Mouse (Mus musculus) lung, postnatal 4 days (tissue): ENCODE results near the gene Sorcs2.
A peak's percentile ranks its signal among the peaks of the same experiment; 100 is the strongest.
"Not testable (repeated sequence)": the region's sequence is repeated elsewhere in the genome, so short reads cannot be mapped to it uniquely, and the experiment has no call there.

ENCODE experiments used
- DNase-seq, 2 experiments: peaks; one replicate each; pipeline ENCODE4 v3.0.0; 2021

Gene Sorcs2

GRCm38 (mm10) chr5:36390591-36390927 lies 7.4 kb downstream of the Sorcs2 start:
- not testable (repeated sequence) for DNase-seq

- DNase-seq: peak; percentile 64 to 87
Measured at GRCm38 (mm10) chr5:36389731-36390590, 8.0 kb downstream of the Sorcs2 start.

GRCm38 (mm10) chr5:36385062-36385461 lies 12.9 kb downstream of the Sorcs2 start:
- DNase-seq: peak; percentile 56 to 79

- DNase-seq: no peak
Measured at GRCm38 (mm10) chr5:36383431-36383830, 14.5 kb downstream of the Sorcs2 start.

- DNase-seq: no peak
Measured at GRCm38 (mm10) chr5:36382721-36383120, 15.2 kb downstream of the Sorcs2 start.

GRCm38 (mm10) chr5:36382134-36382693 lies 15.7 kb downstream of the Sorcs2 start:
- no peak for DNase-seq

- peak; percentile 74 to 81 for DNase-seq
Measured at GRCm38 (mm10) chr5:36379938-36380511, 17.9 kb downstream of the Sorcs2 start.

- DNase-seq: no peak
Measured at GRCm38 (mm10) chr5:36378370-36378738, 19.6 kb downstream of the Sorcs2 start.

- peak; percentile 51 to 81 for DNase-seq
Measured at GRCm38 (mm10) chr5:36377456-36378369, 20.2 kb downstream of the Sorcs2 start.

GRCm38 (mm10) chr5:36375886-36376285 lies 22.1 kb downstream of the Sorcs2 start:
- no peak for DNase-seq

- no peak for DNase-seq
Measured at GRCm38 (mm10) chr5:36374221-36375050, 23.5 kb downstream of the Sorcs2 start.

- DNase-seq: peak; percentile 65 to 71
Measured at GRCm38 (mm10) chr5:36373246-36373891, 24.6 kb downstream of the Sorcs2 start.

GRCm38 (mm10) chr5:36371731-36372130 lies 26.2 kb downstream of the Sorcs2 start:
- no peak for DNase-seq

- DNase-seq: no peak
Measured at GRCm38 (mm10) chr5:36369261-36369684, 28.7 kb downstream of the Sorcs2 start.

- DNase-seq: no peak
Measured at GRCm38 (mm10) chr5:36368511-36369135, 29.3 kb downstream of the Sorcs2 start.

GRCm38 (mm10) chr5:36367911-36368310 lies 30.0 kb downstream of the Sorcs2 start:
- no peak for DNase-seq

GRCm38 (mm10) chr5:36367181-36367610 lies 30.7 kb downstream of the Sorcs2 start:
- DNase-seq: no peak

- no peak for DNase-seq
Measured at GRCm38 (mm10) chr5:36361749-36362148, 36.2 kb downstream of the Sorcs2 start.

GRCm38 (mm10) chr5:36360343-36360742 lies 37.6 kb downstream of the Sorcs2 start:
- DNase-seq: no peak

- no peak for DNase-seq
Measured at GRCm38 (mm10) chr5:36359535-36360243, 38.2 kb downstream of the Sorcs2 start.
